Mouse (Mus musculus) large intestine, adult 2 months (tissue): ENCODE data around the gene Nutm1. TPM values are rescaled to one million over a fixed set of nuclear protein-coding genes. Genes with fewer than 3 reads are reported as not detected.
"Not testable (repeated sequence)": the region's sequence is repeated elsewhere in the genome, so short reads cannot be mapped to it uniquely, and the experiment has no call there.

ENCODE experiments used
- DNase-seq: peaks from one replicate; pipeline ENCODE4 v3.0.0-alpha.2; 2012; ENCODE audit warnings: low read depth, low spot score
- WGBS: fragments of 180-500 bp; shearing (Covaris S2); methylation state at CpG from one replicate; pipeline ENCODE4 v1.1.7; 2018; 5-methylcytosine and 5-hydroxymethylcytosine counted together
- polyA plus RNA-seq: library from polyadenylated mRNA; depleted of rRNA; stranded (reverse); fragments of >200 nt; gene quantifications from 2 replicates; pipeline ENCODE4 v1.2.3, GENCODE M21; 2012; rRNA removed

The Nutm1 gene
- not detected in 2 replicates for polyA plus RNA-seq

DNA sequence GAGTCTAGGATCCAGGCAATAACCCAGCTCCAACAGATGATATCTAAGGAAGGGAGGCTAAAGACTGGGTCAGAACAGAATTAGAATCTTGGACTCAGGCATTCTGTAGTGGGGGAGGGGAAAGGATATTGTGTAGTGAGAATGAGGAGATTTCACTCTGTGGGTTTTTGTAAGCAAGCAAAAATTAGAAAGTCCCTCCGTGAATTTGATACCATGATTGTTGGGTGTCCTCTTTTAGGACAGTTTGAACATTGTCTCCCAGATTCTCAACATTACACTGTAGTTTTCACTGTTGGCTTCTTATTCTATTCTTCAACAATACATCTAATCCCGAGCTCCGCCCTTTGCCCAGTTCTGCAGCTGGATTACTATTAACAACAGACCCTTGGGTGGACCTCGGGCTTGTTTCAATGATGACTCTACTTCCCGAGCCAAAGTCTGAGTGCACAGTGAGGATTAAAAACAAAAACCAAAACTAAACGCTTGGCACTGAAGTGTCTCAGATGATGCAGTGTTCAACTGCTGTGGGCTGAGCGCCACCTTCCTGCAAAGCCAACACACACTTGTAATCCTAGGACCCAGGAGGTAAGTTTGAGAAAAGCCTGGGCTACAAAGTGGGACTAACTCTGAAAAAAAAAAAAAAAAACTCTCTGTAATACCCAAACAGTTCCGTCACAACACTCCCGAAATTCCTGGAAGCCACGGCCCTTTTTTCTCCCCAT is at the start of gene Nutm1:
Gene Nutm1 (minus strand): TSS at position 51 of the 722 bp plus-strand sequence.
- 54% methylated on average over 10 of the region's 10 CpGs for WGBS
- no peak for DNase-seq

- DNase-seq: no peak
- WGBS: 51% methylated on average over 3 of the region's 3 CpGs
Measured at GRCm38 (mm10) chr2:112308671-112309070, 49.6 kb upstream of the Nutm1 start.

- DNase-seq: no peak
- 48% methylated on average over 4 of the region's 4 CpGs for whole genome bisulfite sequencing
Measured at GRCm38 (mm10) chr2:112298221-112298620, 39.1 kb upstream of the Nutm1 start.

DNA sequence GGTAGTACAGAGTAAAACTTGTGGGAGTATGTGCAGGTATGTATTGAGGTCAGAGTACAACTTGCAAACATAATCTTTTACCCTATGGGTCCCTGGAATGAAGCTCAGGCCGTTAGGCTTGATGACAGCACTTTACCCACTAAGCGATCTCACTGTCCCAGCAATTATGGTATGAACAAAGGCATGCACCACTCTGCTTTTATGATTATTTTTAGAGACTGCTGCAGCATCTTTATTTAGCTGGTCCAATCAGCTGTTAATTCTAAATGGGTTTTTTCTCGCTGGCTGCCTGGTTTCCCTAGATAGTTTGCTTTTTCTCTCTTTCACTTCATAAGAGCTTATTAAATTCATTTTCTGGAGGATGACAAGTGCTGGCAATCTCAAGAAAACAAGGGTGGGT is 37.1 kb upstream of the Nutm1 start:
- 64% methylated on average over 3 of the region's 3 CpGs for WGBS
- no peak for DNase-seq

DNA sequence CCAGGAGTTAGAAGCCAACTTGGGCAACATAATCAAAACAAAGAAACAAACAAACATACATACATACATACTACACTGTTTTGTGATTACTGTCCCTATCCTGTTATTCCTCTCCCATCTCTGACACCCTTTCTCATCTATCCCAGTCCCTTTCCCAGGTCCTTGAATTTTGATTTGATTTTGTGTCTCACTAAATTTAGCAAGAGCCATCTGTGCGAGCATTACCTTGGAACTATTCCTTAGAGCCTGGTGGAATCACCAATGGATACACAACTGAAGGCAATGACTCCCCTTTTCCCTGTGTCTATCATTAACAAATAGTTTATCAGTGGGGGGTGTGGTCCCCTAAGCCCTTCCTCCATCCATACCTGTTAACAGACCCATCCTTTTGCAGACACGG is 33.7 kb upstream of the Nutm1 start:
- DNase-seq: no peak
- WGBS: 90% methylated on average over 2 of the region's 2 CpGs

- WGBS: 32% methylated on average over 3 of the region's 3 CpGs
- DNase-seq: no peak
Measured at GRCm38 (mm10) chr2:112289507-112289906, 30.4 kb upstream of the Nutm1 start.

DNA sequence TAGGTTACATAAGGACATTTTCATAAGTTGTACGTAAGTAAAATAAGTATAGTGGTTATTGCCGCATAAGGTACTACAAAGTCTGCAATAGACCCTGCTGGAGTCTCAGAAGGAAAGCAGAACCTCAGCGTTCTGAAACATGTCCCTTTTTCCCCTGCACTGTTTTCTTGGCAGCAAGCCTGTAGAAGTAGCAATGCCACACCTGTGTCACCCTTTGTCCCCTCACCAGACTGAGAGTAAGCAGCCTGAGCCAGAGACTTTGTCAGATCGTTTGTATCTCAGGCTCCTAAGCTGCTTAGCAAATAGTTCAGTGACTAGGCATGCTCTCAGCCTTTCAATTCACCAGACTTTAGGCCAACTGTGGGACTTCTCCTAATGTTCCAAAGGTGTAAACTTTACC is 28.0 kb upstream of the Nutm1 start:
- DNase-seq: no peak
- 25% methylated on average over 4 of the region's 4 CpGs for WGBS

GRCm38 (mm10) chr2:112286062-112286461 is 27.0 kb upstream of the Nutm1 start:
- 94% methylated on average over 1 of the region's 1 CpGs for whole genome bisulfite sequencing
- DNase-seq: not testable (repeated sequence)

DNA sequence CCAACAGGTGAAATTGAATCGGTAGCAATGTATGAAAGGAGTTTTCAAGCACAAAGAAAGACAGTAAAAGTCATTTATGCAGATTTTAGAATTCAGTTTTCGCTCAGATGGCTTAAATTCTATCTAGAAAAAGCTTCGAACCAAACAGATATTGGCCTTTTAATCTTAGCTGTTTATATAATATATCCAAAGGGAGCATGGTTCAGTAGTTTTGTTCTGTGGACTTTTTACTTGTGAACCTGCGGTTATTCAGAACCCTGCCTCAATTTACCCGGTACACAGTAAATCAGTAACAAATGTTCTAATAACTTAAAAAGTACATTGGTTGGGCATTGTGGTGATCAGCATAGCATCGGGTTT is 25.9 kb upstream of the Nutm1 start:
- DNase-seq: no peak
- 21% methylated on average over 6 of the region's 6 CpGs for WGBS

GRCm38 (mm10) chr2:112284363-112285030 is 25.4 kb upstream of the Nutm1 start:
- WGBS: 4% methylated on average over 21 of the region's 21 CpGs
- peak; percentile 77 for DNase-seq

DNA sequence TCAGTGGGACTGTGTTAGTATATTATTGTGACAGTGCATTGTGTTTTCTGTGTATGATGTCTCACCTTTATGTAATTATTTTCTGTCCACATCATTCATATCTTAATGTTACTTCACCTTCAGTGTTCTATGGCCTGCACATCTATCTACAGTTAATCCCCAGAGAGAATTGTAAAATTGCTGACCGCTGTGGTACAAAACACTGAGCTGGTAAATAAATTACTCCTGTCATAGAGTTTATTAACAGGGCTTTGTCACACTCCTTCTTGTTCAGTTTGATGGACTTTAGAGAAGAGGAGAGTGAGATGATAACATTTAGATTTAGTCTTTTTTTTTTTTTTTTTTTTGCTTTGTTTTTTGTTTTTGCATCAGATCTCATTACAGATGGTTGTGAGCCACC is 23.8 kb upstream of the Nutm1 start:
- no peak for DNase-seq
- WGBS: 84% methylated on average over 1 of the region's 1 CpGs

GRCm38 (mm10) chr2:112276870-112277269 is 17.8 kb upstream of the Nutm1 start:
- DNase-seq: no peak

GRCm38 (mm10) chr2:112273474-112273873 is 14.4 kb upstream of the Nutm1 start:
- DNase-seq: no peak
- WGBS: 81% methylated on average over 6 of the region's 6 CpGs

More at GRCm38 (mm10) chr2:112276870-112277269, 17.8 kb upstream of the Nutm1 start:
- WGBS: 92% methylated on average over 3 of the region's 3 CpGs

GRCm38 (mm10) chr2:112272909-112273308 is 13.8 kb upstream of the Nutm1 start:
- 90% methylated on average over 2 of the region's 2 CpGs for whole genome bisulfite sequencing
- no peak for DNase-seq

DNA sequence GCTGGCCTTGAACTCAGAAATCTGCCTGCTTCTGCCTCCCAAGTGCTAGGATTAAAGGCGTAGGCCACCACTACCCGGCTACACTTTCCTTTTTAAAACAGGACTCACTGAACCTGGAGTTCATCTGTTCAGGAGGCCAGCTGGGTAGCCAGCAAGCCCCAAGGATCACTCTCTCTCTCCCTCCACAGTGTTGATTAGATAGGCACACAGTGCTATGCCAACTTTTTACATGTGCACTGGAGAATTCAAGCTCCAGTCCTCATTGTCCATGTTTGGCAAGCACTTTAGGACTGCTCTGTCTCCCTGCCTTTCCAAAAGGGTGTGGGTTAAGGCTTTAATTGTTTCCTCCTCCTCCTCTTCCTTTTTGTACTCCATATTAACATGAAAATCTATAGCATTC is 10.9 kb upstream of the Nutm1 start:
- no peak for DNase-seq
- 71% methylated on average over 2 of the region's 2 CpGs for WGBS

DNA sequence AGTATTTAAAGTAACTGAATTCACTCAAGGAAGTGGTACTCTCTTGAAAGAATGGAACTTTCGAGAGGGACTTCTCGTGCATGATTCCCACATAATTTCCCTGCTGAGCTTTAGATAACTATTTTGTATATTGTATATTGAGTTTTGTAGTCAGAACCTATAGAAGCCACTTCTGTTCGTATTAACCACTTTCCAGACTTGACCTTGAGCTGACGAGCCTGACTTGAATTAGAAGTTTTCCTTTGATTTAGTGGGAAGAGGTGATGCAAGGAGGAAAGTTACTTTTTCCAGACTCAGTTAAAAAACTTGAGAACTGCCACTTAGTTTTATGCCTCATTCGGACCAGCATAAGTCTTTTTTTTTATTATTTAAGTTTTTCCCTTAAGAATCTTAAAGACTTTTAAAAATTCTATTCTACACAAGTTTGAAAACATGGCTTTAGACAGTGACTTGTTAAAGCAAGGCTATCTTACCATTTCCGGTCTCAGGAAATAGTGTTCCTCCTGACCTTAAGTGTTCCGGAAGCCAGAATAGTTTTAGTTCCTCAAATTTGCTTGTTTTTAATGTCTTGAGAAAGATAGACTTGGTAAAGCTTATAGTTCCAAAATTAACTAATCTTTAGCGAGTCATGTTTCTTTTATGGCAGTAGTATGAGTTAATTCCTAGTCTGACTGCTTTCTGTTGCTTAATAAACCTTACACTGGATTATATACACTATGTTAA is 8.6 kb upstream of the Nutm1 start:
- WGBS: 63% methylated on average over 8 of the region's 8 CpGs
- DNase-seq: no peak

- WGBS: 55% methylated on average over 10 of the region's 10 CpGs
- DNase-seq: no peak
Measured at GRCm38 (mm10) chr2:112266780-112267179, 7.7 kb upstream of the Nutm1 start.

DNA sequence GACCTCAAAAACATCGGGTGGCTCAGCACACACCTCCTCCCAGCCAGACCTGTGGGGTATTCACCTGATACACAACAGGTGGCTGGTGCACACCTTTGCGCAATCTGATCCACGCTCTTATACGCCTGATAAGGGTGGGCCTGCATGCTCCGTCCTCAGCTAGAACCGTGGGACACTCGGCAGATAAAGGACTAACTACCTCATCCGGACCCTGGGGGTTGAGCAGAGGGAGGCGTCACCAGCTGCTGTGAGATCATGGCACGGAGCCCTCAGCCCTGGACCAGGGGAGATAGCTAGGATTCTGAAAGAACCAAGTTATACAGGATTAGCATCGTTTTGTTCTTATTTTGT is 7.1 kb upstream of the Nutm1 start, which contains the start of gene Gm21985:
Gene Gm21985 (plus strand): TSS at position 73 of the 351 bp plus-strand sequence.
- no peak for DNase-seq
- WGBS: 2% methylated on average over 11 of the region's 11 CpGs

GRCm38 (mm10) chr2:112265448-112266241 is 6.6 kb upstream of the Nutm1 start, which contains the start of gene Slc12a6:
TSS of gene Slc12a6 (plus strand) at chr2:112265825.
- DNase-seq: no peak
- WGBS: under 1% methylated on average over 67 of the region's 85 CpGs

DNA sequence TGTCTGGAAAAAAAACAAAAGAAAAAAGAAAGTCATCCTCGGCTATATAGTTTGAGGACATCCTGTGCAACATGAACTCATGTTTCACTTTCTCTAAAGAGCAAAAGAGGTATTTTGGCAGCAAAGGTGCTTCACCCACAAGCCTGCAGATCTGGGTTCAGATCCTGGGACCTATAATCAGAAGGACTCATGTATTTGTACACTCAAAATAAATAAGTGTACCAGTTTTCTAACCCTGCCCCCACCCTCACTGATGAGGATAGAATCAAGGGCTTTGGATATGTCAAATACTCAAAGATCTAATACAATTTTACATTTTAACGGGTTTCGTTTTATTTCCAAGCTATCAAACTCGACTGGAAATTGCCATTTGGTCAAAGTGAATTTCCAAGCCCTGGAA is 5.3 kb upstream of the Nutm1 start:
- WGBS: 63% methylated on average over 4 of the region's 4 CpGs

More for the DNA sequence above, 5.3 kb upstream of the Nutm1 start:
- DNase-seq: no peak
